Mouse (Mus musculus) liver, embryonic 16.5 days (tissue): ENCODE measurements around the gene Enpp7. TPM values are rescaled to one million over a fixed set of nuclear protein-coding genes. Genes with fewer than 3 reads are reported as not detected.

Experiments used
- ATAC-seq: fragments of 200-750 bp; cut with Nextera tagmentation; 2 replicates; pipeline ENCODE4 v1.8.0; 2017; ENCODE audit warnings: low read depth, mild to moderate bottlenecking, moderate number of reproducible peaks, moderate library complexity
- H3K27ac ChIP-seq: fragments of 300-500 bp; sonication (generic); 2 replicates; pipeline ENCODE4 v1.5.1; 2014; ENCODE audit warnings: mild to moderate bottlenecking, low read length
- H3K27me3 ChIP-seq: fragments of 300-500 bp; sonication (generic); 2 replicates; pipeline ENCODE4 v1.6.1; 2014; ENCODE audit warnings: low read depth, low read length, mixed read lengths; ENCODE audit not compliant: control insufficient read depth, insufficient read depth
- H3K36me3 ChIP-seq: fragments of 300-500 bp; sonication (generic); 2 replicates; pipeline ENCODE4 v1.6.1; 2014; ENCODE audit warnings: mild to moderate bottlenecking; ENCODE audit not compliant: control insufficient read depth, insufficient read depth
- H3K4me1 ChIP-seq: fragments of 300-500 bp; sonication (generic); 2 replicates; pipeline ENCODE4 v1.6.1; 2014; ENCODE audit warnings: low read depth, low read length, mixed read lengths; ENCODE audit not compliant: control insufficient read depth
- H3K4me2 ChIP-seq: fragments of 300-500 bp; sonication (generic); 2 replicates; pipeline ENCODE4 v1.6.1; 2014; ENCODE audit warnings: low read depth, low read length, mixed read lengths
- H3K4me3 ChIP-seq: fragments of 300-500 bp; sonication (generic); 2 replicates; pipeline ENCODE4 v1.5.1; 2014; ENCODE audit warnings: low read depth, mild to moderate bottlenecking, low read length
- H3K9ac ChIP-seq: fragments of 300-500 bp; sonication (generic); 2 replicates; pipeline ENCODE4 v1.6.1; 2014; ENCODE audit warnings: low read depth, low read length
- H3K9me3 ChIP-seq: fragments of 300-500 bp; sonication (generic); replicated peaks from 2 replicates; pipeline ENCODE4 v1.6.1; 2016; ENCODE audit warnings: low read length; ENCODE audit not compliant: control insufficient read depth
- WGBS: fragments of 180-500 bp; shearing (Covaris S2); extraction: QIAGEN DNeasy Blood & Tissue Kit; methylation state at CpG from one replicate; pipeline ENCODE4 v1.1.7; 2014; ENCODE audit not compliant: insufficient replicate concordance; 5-methylcytosine and 5-hydroxymethylcytosine counted together
- polyA plus RNA-seq: library from polyadenylated mRNA; unstranded; fragments of >200 nt; fragmentation: Nextera tagmentation; extraction: Ambion mirVana; gene quantifications from 2 replicates; pipeline ENCODE4 v1.2.1, GENCODE M21; 2015

The Enpp7 gene
- polyA plus RNA-seq, 1 experiment from 2014 or later, result not detected

DNA sequence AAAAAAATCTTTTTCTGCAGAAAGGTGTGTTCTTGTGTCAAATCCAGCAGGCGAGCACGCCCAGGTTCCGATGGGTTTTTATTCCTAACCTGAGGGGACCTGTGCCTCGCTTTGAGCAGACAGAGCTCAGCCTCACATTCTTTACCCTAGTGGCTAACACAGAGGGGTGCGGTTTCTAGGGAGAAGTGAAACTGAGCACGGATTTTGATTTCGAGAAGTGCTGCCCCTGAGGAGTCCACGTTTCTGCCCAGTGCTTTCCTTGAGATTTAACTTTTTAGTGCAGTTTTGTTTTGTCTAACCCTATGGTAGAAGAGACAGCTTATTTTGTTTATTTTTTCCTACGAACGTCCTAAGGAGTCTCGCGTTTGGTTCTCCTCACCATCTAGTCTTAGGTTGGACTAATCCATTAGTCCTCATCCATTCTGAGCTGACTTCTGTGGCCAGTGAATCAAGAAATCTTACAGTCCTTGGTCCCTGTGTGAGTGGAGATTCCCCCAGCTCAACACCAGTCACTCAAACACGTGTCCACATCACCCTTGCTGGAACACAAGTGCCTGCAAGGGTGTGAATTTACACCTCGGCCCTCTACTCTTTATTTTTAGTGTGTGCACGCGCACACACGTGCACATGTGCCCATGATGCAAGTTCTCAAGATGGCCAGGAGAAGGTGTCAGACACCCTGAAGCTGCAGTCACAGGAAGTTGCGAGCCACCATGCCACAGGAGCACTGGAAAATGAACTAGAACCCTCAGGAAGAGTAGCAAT lies 6.8 kb upstream of the Enpp7 start:
- Histone ChIP-seq H3K27ac (no peak overlapping the region), H3K4me3 (no peak overlapping the region), H3K27me3 (peaks cover 2% of the 10 kb centered on the region; the same call in 1 of the 2 replicates), H3K4me1 (no peaks in the 10 kb centered on the region), H3K4me2 (peak overlapping the region; percentile 5; the same call in 1 of the 2 replicates), H3K9me3 (no peaks in the 10 kb centered on the region), H3K36me3 (no peaks in the 10 kb centered on the region), H3K9ac (no peak overlapping the region)
- 46% methylated on average over 18 of the region's 18 CpGs for WGBS
- no peak for ATAC-seq

GRCm38 (mm10) chr11:118982593-118983113 lies 5.3 kb upstream of the Enpp7 start:
- no peaks in the 10 kb centered on the region for H3K36me3 ChIP-seq
- 46% methylated on average over 12 of the region's 12 CpGs for WGBS
- no peak overlapping the region for H3K9ac ChIP-seq
- peaks cover 2% of the 10 kb centered on the region; the same call in 1 of the 2 replicates for H3K27me3 ChIP-seq
- no peak for ATAC-seq
- H3K27ac ChIP-seq, result no peak overlapping the region
- no peaks in the 10 kb centered on the region for H3K4me1 ChIP-seq
- H3K9me3 ChIP-seq, result no peaks in the 10 kb centered on the region
- no peak overlapping the region for H3K4me2 ChIP-seq
- H3K4me3 ChIP-seq, result no peak overlapping the region

GRCm38 (mm10) chr11:118985571-118985970 lies 2.4 kb upstream of the Enpp7 start:
- no peaks in the 10 kb centered on the region; the same call in 1 of the 2 replicates for H3K27me3 ChIP-seq
- no peak overlapping the region for H3K4me3 ChIP-seq
- no peaks in the 10 kb centered on the region for H3K36me3 ChIP-seq
- no peak overlapping the region for H3K9ac ChIP-seq
- no peaks in the 10 kb centered on the region for H3K9me3 ChIP-seq
- no peaks in the 10 kb centered on the region for H3K4me1 ChIP-seq
- WGBS, result 41% methylated on average over 5 of the region's 5 CpGs
- no peak overlapping the region for H3K4me2 ChIP-seq
- ATAC-seq, result no peak
- H3K27ac ChIP-seq, result no peak overlapping the region

GRCm38 (mm10) chr11:118992781-118993180 lies 4.8 kb downstream of the Enpp7 start:
- no peaks in the 10 kb centered on the region for H3K9me3 ChIP-seq
- no peak overlapping the region for H3K9ac ChIP-seq
- WGBS, result 18% methylated on average over 3 of the region's 3 CpGs
- no peak overlapping the region for H3K4me2 ChIP-seq
- no peaks in the 10 kb centered on the region for H3K27me3 ChIP-seq
- no peak overlapping the region for H3K27ac ChIP-seq
- no peaks in the 10 kb centered on the region for H3K4me1 ChIP-seq
- no peak overlapping the region for H3K4me3 ChIP-seq
- ATAC-seq, result no peak
- no peaks in the 10 kb centered on the region for H3K36me3 ChIP-seq

DNA sequence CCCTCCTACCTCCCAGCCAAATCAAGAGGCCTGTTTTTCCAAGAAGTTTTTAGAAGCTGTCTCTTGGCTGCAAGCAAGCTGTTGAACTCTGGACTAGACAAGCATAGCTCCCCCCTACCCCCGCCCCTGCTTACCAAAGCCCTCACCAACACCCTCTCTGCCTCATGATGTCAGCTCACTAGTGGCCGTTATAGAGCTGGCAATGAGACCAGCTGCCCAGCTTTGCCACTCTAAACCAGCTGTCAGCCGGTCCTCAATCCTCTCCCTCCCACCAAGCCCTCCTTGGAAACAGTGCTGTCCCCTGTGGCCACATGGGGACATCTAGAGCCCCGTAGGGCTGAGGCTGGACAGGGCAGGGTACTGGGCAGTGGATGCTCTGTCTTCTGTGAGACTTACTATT lies 7.5 kb downstream of the Enpp7 start:
- Histone ChIP-seq H3K4me3 (no peak overlapping the region), H3K9ac (no peak overlapping the region), H3K27me3 (peaks cover 19% of the 10 kb centered on the region), H3K4me2 (no peak overlapping the region), H3K4me1 (no peaks in the 10 kb centered on the region), H3K36me3 (no peaks in the 10 kb centered on the region), H3K27ac (no peak overlapping the region), H3K9me3 (no peaks in the 10 kb centered on the region)
- WGBS, result 28% methylated on average over 4 of the region's 4 CpGs
- ATAC-seq, result no peak

GRCm38 (mm10) chr11:118997182-118997581 lies 9.2 kb downstream of the Enpp7 start:
- H3K4me3 ChIP-seq, result no peak overlapping the region
- H3K36me3 ChIP-seq, result no peaks in the 10 kb centered on the region
- H3K4me2 ChIP-seq, result no peak overlapping the region
- 40% methylated on average over 3 of the region's 3 CpGs for WGBS
- H3K9ac ChIP-seq, result no peak overlapping the region
- H3K27me3 ChIP-seq, result peaks cover 19% of the 10 kb centered on the region
- no peaks in the 10 kb centered on the region for H3K9me3 ChIP-seq
- ATAC-seq, result no peak
- no peaks in the 10 kb centered on the region for H3K4me1 ChIP-seq
- H3K27ac ChIP-seq, result no peak overlapping the region

GRCm38 (mm10) chr11:118998540-118999265 lies 10.7 kb downstream of the Enpp7 start:
- Histone ChIP-seq H3K4me1 (no peaks in the 10 kb centered on the region), H3K4me2 (no peak overlapping the region), H3K9me3 (no peaks in the 10 kb centered on the region), H3K9ac (no peak overlapping the region), H3K27ac (no peak overlapping the region), H3K36me3 (no peaks in the 10 kb centered on the region), H3K4me3 (no peak overlapping the region), H3K27me3 (peaks cover 19% of the 10 kb centered on the region)
- no peak for ATAC-seq
- WGBS, result 12% methylated on average over 30 of the region's 30 CpGs

DNA sequence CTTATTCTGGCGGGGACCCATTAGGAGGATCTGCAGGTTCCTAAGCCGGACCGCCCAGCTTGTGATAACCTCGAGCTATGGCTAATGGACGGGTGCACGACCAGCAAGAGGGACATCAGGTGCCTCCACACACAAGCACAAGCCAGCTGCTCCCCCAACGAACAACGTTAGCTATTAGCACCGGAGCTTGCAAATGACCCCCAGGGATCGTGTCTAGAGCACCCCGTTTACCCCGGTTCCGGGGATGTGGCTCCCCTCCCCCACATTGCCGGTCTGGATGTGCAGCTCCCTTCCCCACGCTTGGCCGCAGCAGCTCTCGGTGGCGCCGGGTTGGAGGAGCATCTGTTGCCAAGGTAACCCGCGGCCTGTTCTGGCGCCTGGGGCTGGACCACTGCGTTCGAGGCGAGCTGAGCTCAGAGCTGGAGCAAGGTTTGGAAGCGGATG lies 11.4 kb downstream of the Enpp7 start:
- no peaks in the 10 kb centered on the region for H3K4me1 ChIP-seq
- H3K27me3 ChIP-seq, result peaks cover 19% of the 10 kb centered on the region
- H3K9ac ChIP-seq, result no peak overlapping the region
- H3K27ac ChIP-seq, result no peak overlapping the region
- H3K4me2 ChIP-seq, result no peak overlapping the region
- H3K4me3 ChIP-seq, result no peak overlapping the region
- no peaks in the 10 kb centered on the region for H3K36me3 ChIP-seq
- WGBS, result 7% methylated on average over 26 of the region's 26 CpGs
- ATAC-seq, result no peak
- no peaks in the 10 kb centered on the region for H3K9me3 ChIP-seq

DNA sequence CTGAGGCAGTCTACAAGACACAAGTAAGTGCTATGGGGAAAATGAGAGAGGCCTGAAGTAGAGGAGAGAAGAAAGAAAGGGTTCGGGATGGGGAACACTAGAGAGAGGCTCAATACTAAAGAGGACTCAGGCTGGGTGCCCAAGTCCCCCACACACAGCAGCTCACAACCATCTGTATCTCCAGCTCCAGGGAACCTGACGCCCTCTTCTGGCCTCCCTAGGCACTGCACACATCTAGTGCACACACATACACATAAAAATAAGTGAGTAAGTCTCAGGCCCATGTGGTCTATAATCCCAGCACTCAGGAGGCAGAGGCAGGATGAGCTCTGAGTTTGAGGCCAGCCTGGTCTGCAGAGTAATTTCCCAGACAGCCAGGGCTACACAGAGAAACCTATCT lies 12.9 kb downstream of the Enpp7 start:
- H3K27ac ChIP-seq, result no peak overlapping the region
- WGBS, result 48% methylated on average over 2 of the region's 2 CpGs

More for the DNA sequence above, 12.9 kb downstream of the Enpp7 start:
- ATAC-seq, result no peak
- Histone ChIP-seq H3K36me3 (no peaks in the 10 kb centered on the region), H3K27me3 (peaks cover 19% of the 10 kb centered on the region), H3K9ac (no peak overlapping the region), H3K4me2 (no peak overlapping the region), H3K4me1 (no peaks in the 10 kb centered on the region), H3K4me3 (no peak overlapping the region), H3K9me3 (no peaks in the 10 kb centered on the region)
